Mouse (Mus musculus): ENCODE data around the gene A130010J15Rik. TPM values are rescaled to one million over a fixed set of nuclear protein-coding genes. Genes with fewer than 3 reads are reported as not detected.

Gene A130010J15Rik
- polyA plus RNA-seq, 1 experiment from 2014 or later: 17.6 TPM

GRCm38 (mm10) chr1:193195169-193195810, 27.4 kb downstream of the A130010J15Rik start:
- no peak overlapping the region for H3K27ac ChIP-seq (replicated peaks; ENCODE audit: low read depth, low read length)
- no peaks in the 10 kb centered on the region for H3K27me3 ChIP-seq (ENCODE audit: control insufficient read depth, insufficient read depth, low read length)
- H3K4me3 ChIP-seq (ENCODE audit: low read depth, low read length): no peak overlapping the region
- ATAC-seq (replicated peaks; ENCODE audit: insufficient number of reproducible peaks, low FRiP score, low TSS enrichment, low read depth) (no peak), DNase-seq (ENCODE audit: low spot score) (no peak)
- no peaks in the 10 kb centered on the region for H3K36me3 ChIP-seq (replicated peaks; ENCODE audit: control insufficient read depth, insufficient read depth, low read depth, low read length)
- no peaks in the 10 kb centered on the region for H3K4me1 ChIP-seq (ENCODE audit: control insufficient read depth, insufficient read depth, low read length)
- 65% methylated on average over 3 of the region's 3 CpGs for WGBS
- H3K9me3 ChIP-seq (replicated peaks; ENCODE audit: control insufficient read depth, low read length): no peaks in the 10 kb centered on the region
- no peak overlapping the region for H3K9ac ChIP-seq (replicated peaks; ENCODE audit: low read length)
- H3K4me2 ChIP-seq (ENCODE audit: low read depth, low read length): no peak overlapping the region

DNA sequence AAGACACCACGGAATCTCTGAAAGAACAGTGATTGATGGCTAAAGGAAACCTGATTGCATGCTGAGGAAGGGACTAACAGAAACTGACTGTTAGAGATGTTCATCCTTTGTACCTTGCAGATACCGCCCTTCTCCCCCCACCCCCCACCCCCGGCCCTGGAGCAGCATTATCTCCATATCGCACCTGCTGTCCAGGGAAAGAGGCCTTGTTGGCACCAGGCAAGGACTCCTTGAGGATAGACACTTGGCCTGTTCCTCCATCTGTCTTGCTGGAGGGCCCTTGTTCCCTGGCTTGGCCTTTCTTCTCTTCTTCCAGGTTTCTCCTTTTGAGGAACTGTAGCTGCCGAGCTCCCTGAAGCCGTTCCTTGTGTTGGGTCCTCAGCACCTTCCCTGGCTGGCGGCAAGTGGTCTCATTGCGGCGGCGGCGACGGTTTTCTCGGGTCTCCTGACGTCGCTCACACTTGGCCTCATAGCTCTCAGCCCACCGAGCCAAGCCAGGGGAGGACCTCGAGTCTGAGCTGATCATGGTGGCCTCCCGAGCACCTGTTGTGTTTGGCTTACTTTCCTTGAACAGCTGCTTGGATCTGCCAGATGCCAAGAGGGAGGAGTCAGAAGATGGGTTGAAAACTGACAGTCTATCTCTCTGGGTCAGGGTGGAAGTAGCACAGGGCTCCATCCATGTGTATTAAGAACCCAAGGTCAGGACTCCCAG, 29.8 kb downstream of the A130010J15Rik start:
- Histone ChIP-seq H3K4me3 (ENCODE audit: low read depth, low read length) (no peak overlapping the region), H3K36me3 (replicated peaks; ENCODE audit: control insufficient read depth, insufficient read depth, low read depth, low read length) (no peaks in the 10 kb centered on the region), H3K4me1 (ENCODE audit: control insufficient read depth, insufficient read depth, low read length) (no peaks in the 10 kb centered on the region), H3K27me3 (ENCODE audit: control insufficient read depth, insufficient read depth, low read length) (no peaks in the 10 kb centered on the region), H3K9ac (replicated peaks; ENCODE audit: low read length) (no peak overlapping the region), H3K27ac (replicated peaks; ENCODE audit: low read depth, low read length) (no peak overlapping the region), H3K9me3 (replicated peaks; ENCODE audit: control insufficient read depth, low read length) (no peaks in the 10 kb centered on the region), H3K4me2 (ENCODE audit: low read depth, low read length) (no peak overlapping the region)
- DNase-seq (ENCODE audit: low spot score): no peak
- 88% methylated on average over 18 of the region's 18 CpGs for WGBS
- ATAC-seq (replicated peaks; ENCODE audit: insufficient number of reproducible peaks, low FRiP score, low TSS enrichment, low read depth): no peak

DNA sequence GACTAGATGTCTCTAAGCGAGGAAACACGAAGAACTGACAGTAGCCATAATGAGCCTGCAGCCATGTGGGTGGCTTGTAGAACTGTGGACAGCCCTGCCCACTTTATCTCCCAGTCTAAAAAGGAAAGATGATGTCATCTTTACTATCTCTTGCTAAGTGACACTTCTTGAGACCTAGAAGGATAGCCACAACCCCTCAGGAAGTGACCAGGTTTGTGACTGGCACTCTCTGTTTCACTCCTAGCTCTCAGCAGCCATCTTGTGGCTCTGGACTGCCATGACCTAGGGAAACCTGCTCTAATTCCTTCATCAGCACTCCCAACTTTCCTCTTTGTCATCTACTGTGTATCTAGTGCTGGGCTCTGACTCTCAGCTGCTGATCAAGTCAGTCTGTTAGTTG, 30.5 kb downstream of the A130010J15Rik start:
- WGBS: 90% methylated on average over 2 of the region's 2 CpGs
- DNase-seq (ENCODE audit: low spot score) (no peak), ATAC-seq (replicated peaks; ENCODE audit: insufficient number of reproducible peaks, low FRiP score, low TSS enrichment, low read depth) (no peak)

DNA sequence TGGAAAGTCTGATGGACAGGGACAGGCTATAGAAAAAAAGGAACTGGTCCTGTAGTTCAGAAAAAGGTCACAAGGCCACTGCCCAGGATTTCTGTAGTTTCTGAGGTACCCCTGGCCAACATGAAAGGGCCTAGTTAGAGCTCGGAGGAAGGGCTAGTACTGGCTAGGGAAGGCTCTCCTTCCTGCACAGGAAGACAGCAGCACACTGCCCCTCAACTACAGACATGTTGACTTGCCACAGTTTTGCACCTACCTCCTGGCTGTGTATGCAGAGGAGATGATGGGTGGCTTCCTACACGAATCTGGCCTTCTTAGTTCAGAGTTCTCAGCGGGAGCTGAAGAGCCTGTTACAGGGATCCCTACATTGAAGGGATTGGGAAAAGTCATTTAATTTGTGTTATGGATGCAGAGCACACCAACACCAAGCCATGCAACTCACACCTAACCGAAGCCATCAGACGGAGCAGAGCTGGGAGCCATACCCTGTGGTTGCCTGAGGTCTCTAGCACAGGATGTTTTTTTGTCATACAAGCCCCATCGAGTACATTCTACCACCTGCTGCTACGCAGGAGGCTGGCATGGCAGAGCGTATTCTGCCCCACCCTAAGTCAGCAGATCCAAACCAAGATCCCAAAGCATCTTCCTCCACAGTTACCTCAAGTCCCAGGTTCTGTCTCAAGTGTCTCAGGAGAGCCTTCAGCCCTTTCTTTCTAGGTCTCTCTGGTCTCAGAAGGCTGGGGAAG, 33.0 kb downstream of the A130010J15Rik start:
- Histone ChIP-seq H3K36me3 (replicated peaks; ENCODE audit: control insufficient read depth, insufficient read depth, low read depth, low read length) (no peaks in the 10 kb centered on the region), H3K4me1 (ENCODE audit: control insufficient read depth, insufficient read depth, low read length) (no peaks in the 10 kb centered on the region), H3K4me2 (ENCODE audit: low read depth, low read length) (no peak overlapping the region), H3K27me3 (ENCODE audit: control insufficient read depth, insufficient read depth, low read length) (no peaks in the 10 kb centered on the region), H3K9ac (replicated peaks; ENCODE audit: low read length) (no peak overlapping the region), H3K27ac (replicated peaks; ENCODE audit: low read depth, low read length) (no peak overlapping the region), H3K9me3 (replicated peaks; ENCODE audit: control insufficient read depth, low read length) (no peaks in the 10 kb centered on the region), H3K4me3 (ENCODE audit: low read depth, low read length) (no peak overlapping the region)
- WGBS: 86% methylated on average over 8 of the region's 8 CpGs
- DNase-seq (ENCODE audit: low spot score) (no peak), ATAC-seq (replicated peaks; ENCODE audit: insufficient number of reproducible peaks, low FRiP score, low TSS enrichment, low read depth) (no peak)

More for the DNA sequence above, 30.5 kb downstream of the A130010J15Rik start:
- H3K4me3 ChIP-seq (ENCODE audit: low read depth, low read length): no peak overlapping the region
- no peaks in the 10 kb centered on the region for H3K27me3 ChIP-seq (ENCODE audit: control insufficient read depth, insufficient read depth, low read length)
- H3K9me3 ChIP-seq (replicated peaks; ENCODE audit: control insufficient read depth, low read length): no peaks in the 10 kb centered on the region
- H3K27ac ChIP-seq (replicated peaks; ENCODE audit: low read depth, low read length): no peak overlapping the region
- no peak overlapping the region for H3K9ac ChIP-seq (replicated peaks; ENCODE audit: low read length)
- no peaks in the 10 kb centered on the region for H3K36me3 ChIP-seq (replicated peaks; ENCODE audit: control insufficient read depth, insufficient read depth, low read depth, low read length)
- H3K4me2 ChIP-seq (ENCODE audit: low read depth, low read length): no peak overlapping the region
- no peaks in the 10 kb centered on the region for H3K4me1 ChIP-seq (ENCODE audit: control insufficient read depth, insufficient read depth, low read length)

GRCm38 (mm10) chr1:193201383-193201778, 33.5 kb downstream of the A130010J15Rik start, which contains the start of gene Traf3ip3:
TSS of gene Traf3ip3 (minus strand) at chr1:193201703.
- Histone ChIP-seq H3K9me3 (replicated peaks; ENCODE audit: control insufficient read depth, low read length) (no peaks in the 10 kb centered on the region), H3K9ac (replicated peaks; ENCODE audit: low read length) (no peak within 1 kb of the TSS), H3K27ac (replicated peaks; ENCODE audit: low read depth, low read length) (no peak within 1 kb of the TSS), H3K36me3 (replicated peaks; ENCODE audit: control insufficient read depth, insufficient read depth, low read depth, low read length) (no peaks in the 10 kb centered on the region), H3K4me1 (ENCODE audit: control insufficient read depth, insufficient read depth, low read length) (no peaks in the 10 kb centered on the region), H3K4me2 (ENCODE audit: low read depth, low read length) (no peak within 1 kb of the TSS), H3K4me3 (ENCODE audit: low read depth, low read length) (no peak within 1 kb of the TSS), H3K27me3 (ENCODE audit: control insufficient read depth, insufficient read depth, low read length) (no peaks in the 10 kb centered on the region)
- 52% methylated on average over 5 of the region's 5 CpGs for WGBS
- ATAC-seq (replicated peaks; ENCODE audit: insufficient number of reproducible peaks, low FRiP score, low TSS enrichment, low read depth) (no peak), DNase-seq (ENCODE audit: low spot score) (no peak)

- H3K4me3 ChIP-seq (ENCODE audit: low read depth, low read length): no peak overlapping the region
- no peaks in the 10 kb centered on the region for H3K27me3 ChIP-seq (ENCODE audit: control insufficient read depth, insufficient read depth, low read length)
- DNase-seq (ENCODE audit: low spot score) (no peak), ATAC-seq (replicated peaks; ENCODE audit: insufficient number of reproducible peaks, low FRiP score, low TSS enrichment, low read depth) (no peak)
- H3K36me3 ChIP-seq (replicated peaks; ENCODE audit: control insufficient read depth, insufficient read depth, low read depth, low read length): no peaks in the 10 kb centered on the region
- H3K9me3 ChIP-seq (replicated peaks; ENCODE audit: control insufficient read depth, low read length): no peaks in the 10 kb centered on the region
- H3K4me2 ChIP-seq (ENCODE audit: low read depth, low read length): no peak overlapping the region
- no peak overlapping the region for H3K27ac ChIP-seq (replicated peaks; ENCODE audit: low read depth, low read length)
- H3K4me1 ChIP-seq (ENCODE audit: control insufficient read depth, insufficient read depth, low read length): no peaks in the 10 kb centered on the region
- WGBS: 54% methylated on average over 2 of the region's 2 CpGs
- no peak overlapping the region for H3K9ac ChIP-seq (replicated peaks; ENCODE audit: low read length)
These were observed 36.0 kb downstream of the A130010J15Rik start for GRCm38 (mm10) chr1:193203821-193204220.

- DNase-seq (ENCODE audit: low spot score): no peak
- 88% methylated on average over 2 of the region's 2 CpGs for WGBS
- H3K9ac ChIP-seq (replicated peaks; ENCODE audit: low read length): no peak overlapping the region
- H3K9me3 ChIP-seq (replicated peaks; ENCODE audit: control insufficient read depth, low read length): no peaks in the 10 kb centered on the region
- no peak overlapping the region for H3K4me2 ChIP-seq (ENCODE audit: low read depth, low read length)
- H3K4me1 ChIP-seq (ENCODE audit: control insufficient read depth, insufficient read depth, low read length): no peaks in the 10 kb centered on the region
- H3K27ac ChIP-seq (replicated peaks; ENCODE audit: low read depth, low read length): no peak overlapping the region
- no peaks in the 10 kb centered on the region for H3K36me3 ChIP-seq (replicated peaks; ENCODE audit: control insufficient read depth, insufficient read depth, low read depth, low read length)
- no peaks in the 10 kb centered on the region for H3K27me3 ChIP-seq (ENCODE audit: control insufficient read depth, insufficient read depth, low read length)
- no peak overlapping the region for H3K4me3 ChIP-seq (ENCODE audit: low read depth, low read length)
- ATAC-seq (replicated peaks; ENCODE audit: insufficient number of reproducible peaks, low FRiP score, low TSS enrichment, low read depth): no peak
These were observed 37.6 kb downstream of the A130010J15Rik start for GRCm38 (mm10) chr1:193205431-193205830.

DNA sequence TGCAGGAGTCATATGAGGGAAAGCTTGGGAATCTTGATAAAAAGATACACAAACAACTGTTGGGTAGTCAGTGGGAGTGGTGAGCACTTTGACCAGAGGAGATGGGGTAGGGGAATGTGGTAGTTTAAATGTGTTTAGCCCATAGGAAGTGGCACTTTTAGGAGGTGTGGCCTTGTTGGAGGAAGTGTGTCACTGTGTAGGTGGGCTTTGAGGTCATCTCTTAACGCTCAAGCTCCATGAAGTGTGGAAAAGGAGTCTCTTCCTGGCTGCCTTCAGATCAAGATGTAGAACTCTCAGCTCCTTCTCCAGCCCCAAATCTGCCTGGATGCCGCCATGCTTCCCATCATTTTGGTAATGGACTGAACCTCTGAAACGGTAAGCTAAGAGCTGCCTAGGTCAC, 39.7 kb downstream of the A130010J15Rik start, which contains the start of gene Lamb3:
TSS of gene Lamb3 (plus strand) at position 197 of the 400 bp plus-strand sequence.
- H3K4me3 ChIP-seq (ENCODE audit: low read depth, low read length): no peak within 1 kb of the TSS
- H3K36me3 ChIP-seq (replicated peaks; ENCODE audit: control insufficient read depth, insufficient read depth, low read depth, low read length): no peaks in the 10 kb centered on the region
- no peaks in the 10 kb centered on the region for H3K4me1 ChIP-seq (ENCODE audit: control insufficient read depth, insufficient read depth, low read length)
- H3K4me2 ChIP-seq (ENCODE audit: low read depth, low read length): no peak within 1 kb of the TSS
- ATAC-seq (replicated peaks; ENCODE audit: insufficient number of reproducible peaks, low FRiP score, low TSS enrichment, low read depth) (no peak), DNase-seq (ENCODE audit: low spot score) (no peak)
- no peak within 1 kb of the TSS for H3K9ac ChIP-seq (replicated peaks; ENCODE audit: low read length)
- H3K27ac ChIP-seq (replicated peaks; ENCODE audit: low read depth, low read length): no peak within 1 kb of the TSS
- 92% methylated on average over 3 of the region's 3 CpGs for WGBS
- no peaks in the 10 kb centered on the region for H3K27me3 ChIP-seq (ENCODE audit: control insufficient read depth, insufficient read depth, low read length)
- H3K9me3 ChIP-seq (replicated peaks; ENCODE audit: control insufficient read depth, low read length): no peaks in the 10 kb centered on the region
